21 mouse cellular contexts compared by ENCODE assay signal in the genomic region with DNA sequence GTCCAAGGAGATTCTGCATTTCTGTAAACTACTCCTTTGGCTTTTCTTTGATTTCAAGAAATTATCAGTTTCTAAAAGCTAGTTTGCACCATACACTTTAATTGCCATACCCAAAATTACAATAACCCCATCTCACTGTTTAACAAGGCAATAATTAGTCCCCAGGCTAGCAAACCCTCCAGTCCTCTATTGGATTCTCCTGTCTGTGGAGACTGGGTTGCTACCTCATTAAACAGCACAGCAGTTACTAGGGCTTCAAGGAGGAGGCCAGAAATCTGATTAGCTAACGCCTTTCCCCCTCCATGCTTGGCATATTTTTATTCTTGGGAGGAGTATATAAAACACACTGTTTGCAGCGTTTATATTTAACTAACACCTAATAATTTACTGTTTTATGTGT.
DNase-seq lines count a peak whose midpoint lies in the region; ATAC-seq and TF ChIP-seq lines count a peak whose summit lies in the region.
"Had no signal": no experiment of that assay in that cellular context is flagged by ENCODE, and none has a peak within 500 bp of the region (broad histone marks: within the 10 kb centered on the region; RNA-seq: fewer than 3 reads in every experiment).

No protein-coding gene starts in this region.

- no peaks in the 10 kb centered on the region for H3K27me3 ChIP-seq in limb, embryonic 14.5 days (ENCODE audit: control insufficient read depth, insufficient read depth, low read length)
- H3K27me3 ChIP-seq in limb, embryonic 10.5 days (ENCODE audit: low read depth, poor library complexity, severe bottlenecking): no peaks in the 10 kb centered on the region; the same call in 1 of the 2 replicates
- H3K27me3 ChIP-seq in neural tube, embryonic 13.5 days: no peaks in the 10 kb centered on the region
- H3K27me3 ChIP-seq in thymus, adult 2 months (ENCODE audit: control insufficient read depth, insufficient read depth, low read length): no peaks in the 10 kb centered on the region
- H3K27me3 ChIP-seq: embryonic facial prominence, embryonic 13.5 days; forebrain, embryonic 15.5 days; Patski had no signal

- TF ChIP-seq CTCF in thymus, adult 2 months (IDR thresholded peaks at IDR 0.05; ENCODE audit: borderline replicate concordance, control insufficient read depth, extremely low read depth, insufficient read depth, low read length, poor library complexity): no peak

- no peak overlapping the region for H3K27ac ChIP-seq in limb, embryonic 14.5 days (replicated peaks; ENCODE audit: low read depth, low read length)
- H3K27ac ChIP-seq in limb, embryonic 10.5 days: no peak overlapping the region
- H3K27ac ChIP-seq in neural tube, embryonic 13.5 days (replicated peaks): no peak overlapping the region
- no peak overlapping the region for H3K27ac ChIP-seq in thymus, adult 2 months (ENCODE audit: control insufficient read depth, insufficient read depth, low read length)
- H3K27ac ChIP-seq: embryonic facial prominence, embryonic 13.5 days; forebrain, embryonic 13.5 days; forebrain, embryonic 15.5 days had no signal

- no peaks in the 10 kb centered on the region for H3K36me3 ChIP-seq in limb, embryonic 14.5 days (ENCODE audit: control insufficient read depth, insufficient read depth, low read length)
- H3K36me3 ChIP-seq in limb, embryonic 10.5 days: no peaks in the 10 kb centered on the region
- no peaks in the 10 kb centered on the region for H3K36me3 ChIP-seq in neural tube, embryonic 13.5 days
- H3K36me3 ChIP-seq in thymus, adult 2 months (ENCODE audit: control insufficient read depth, insufficient read depth, low read length): no peaks in the 10 kb centered on the region
- H3K36me3 ChIP-seq: embryonic facial prominence, embryonic 13.5 days; forebrain, embryonic 15.5 days; G1E had no signal

- no peak overlapping the region for H3K4me2 ChIP-seq in limb, embryonic 14.5 days (replicated peaks; ENCODE audit: low read depth, low read length, severe bottlenecking)
- no peak overlapping the region for H3K4me2 ChIP-seq in neural tube, embryonic 13.5 days
- H3K4me2 ChIP-seq: embryonic facial prominence, embryonic 13.5 days; forebrain, embryonic 13.5 days; forebrain, embryonic 15.5 days had no signal

- no peak overlapping the region for H3K9ac ChIP-seq in limb, embryonic 14.5 days (ENCODE audit: low read depth, low read length, severe bottlenecking)
- H3K9ac ChIP-seq in neural tube, embryonic 13.5 days: no peak overlapping the region
- H3K9ac ChIP-seq: embryonic facial prominence, embryonic 13.5 days; forebrain, embryonic 13.5 days; forebrain, embryonic 15.5 days; forebrain, postnatal 0 days had no signal

- no peak overlapping the region for H3K4me3 ChIP-seq in limb, embryonic 14.5 days (replicated peaks; ENCODE audit: low read length)
- no peak overlapping the region for H3K4me3 ChIP-seq in limb, embryonic 10.5 days
- no peak overlapping the region for H3K4me3 ChIP-seq in neural tube, embryonic 13.5 days
- no peak overlapping the region for H3K4me3 ChIP-seq in thymus, adult 2 months (ENCODE audit: control insufficient read depth, insufficient read depth, low read length)
- H3K4me3 ChIP-seq: embryonic facial prominence, embryonic 13.5 days; forebrain, embryonic 13.5 days; forebrain, embryonic 15.5 days had no signal

- no peaks in the 10 kb centered on the region for H3K9me3 ChIP-seq in limb, embryonic 14.5 days (ENCODE audit: control insufficient read depth, low read length)
- no peaks in the 10 kb centered on the region for H3K9me3 ChIP-seq in limb, embryonic 10.5 days (replicated peaks)
- no peaks in the 10 kb centered on the region for H3K9me3 ChIP-seq in neural tube, embryonic 13.5 days
- H3K9me3 ChIP-seq: embryonic facial prominence, embryonic 13.5 days; forebrain, embryonic 13.5 days; forebrain, embryonic 15.5 days; G1E had no signal

- H3K4me1 ChIP-seq in limb, embryonic 14.5 days (ENCODE audit: control insufficient read depth, insufficient read depth, low read length): 0 out of 2 replicates have a peak, but pooled peaks cover 4% of the 10 kb centered on the region
- H3K4me1 ChIP-seq in limb, embryonic 10.5 days: peaks cover 27% of the 10 kb centered on the region
- H3K4me1 ChIP-seq in neural tube, embryonic 13.5 days (replicated peaks): no peaks in the 10 kb centered on the region
- H3K4me1 ChIP-seq in thymus, adult 2 months (replicated peaks; ENCODE audit: control insufficient read depth, insufficient read depth, low read length): no peaks in the 10 kb centered on the region
- H3K4me1 ChIP-seq: embryonic facial prominence, embryonic 13.5 days; forebrain, embryonic 13.5 days; forebrain, embryonic 15.5 days had no signal

- 26% methylated on average over 2 of the region's 2 CpGs for WGBS in limb, embryonic 14.5 days
- 58% methylated on average over 2 of the region's 2 CpGs for WGBS in limb, embryonic 10.5 days
- WGBS in neural tube, embryonic 13.5 days: 68% methylated on average over 2 of the region's 2 CpGs
- 89% methylated on average over 2 of the region's 2 CpGs for WGBS in thymus, adult 2 months

- no peak for ATAC-seq in limb, embryonic 14.5 days (ENCODE audit: low FRiP score, low read depth)
- 0 out of 2 replicates have a peak, but pooled peaks have one; percentile 43 for ATAC-seq in neural tube, embryonic 13.5 days (ENCODE audit: low read depth)
- ATAC-seq: activated CD4-positive, CD25-positive, alpha-beta regulatory T cell, adult 4 months; forebrain, embryonic 13.5 days; forebrain, embryonic 15.5 days; forebrain, postnatal 0 days; Patski had no signal

- DNase-seq in limb, embryonic 14.5 days (ENCODE audit: low spot score): peak; percentile 20
- DNase-seq in limb, embryonic 10.5 days (ENCODE audit: low spot score): no peak
- DNase-seq in neural tube, embryonic 10.5 days (ENCODE audit: extremely low spot score, low spot score): no peak
- peak; percentile 51 for DNase-seq in brain, adult 2 months (ENCODE audit: low read depth, low spot score)
- DNase-seq in thymus, adult 2 months: no peak
- DNase-seq: adrenal gland, adult 8-10 months; adrenal gland, postnatal 14 days; adrenal gland, postnatal 36 days; cerebellum, adult 11 months; cerebellum, adult 18-20 months; cerebellum, adult 8-10 months; cerebellum, postnatal 10 days; cerebellum, postnatal 25 days; forebrain, postnatal 0 days had no signal

- no peak for TF ChIP-seq POLR2A in limb, embryonic 14.5 days (IDR thresholded peaks at IDR 0.05; ENCODE audit: borderline replicate concordance, extremely low read depth, insufficient read depth, insufficient read length)
- no peak for TF ChIP-seq POLR2A in thymus, adult 2 months (IDR thresholded peaks at IDR 0.05; ENCODE audit: control insufficient read depth, extremely low read depth, insufficient read depth, low read length, poor library complexity)

Comparison
In these comparisons a context has a peak if more than half of its experiments do, and no peak if none do; other contexts are left out.
1. DNase-seq: peak in limb, embryonic 14.5 days (single experiment) and brain, adult 2 months (single experiment); none in limb, embryonic 10.5 days (single experiment), neural tube, embryonic 10.5 days (single experiment) and thymus, adult 2 months (single experiment).